Mouse (Mus musculus) megakaryocyte, embryonic 14.5 days (primary cell): ENCODE data around the gene Tomm34. TPM values are rescaled to one million over a fixed set of nuclear protein-coding genes. Genes with fewer than 3 reads are reported as not detected.
A peak's percentile ranks its signal among the peaks of the same experiment; 100 is the strongest.

Experiments used
- H3K27me3 ChIP-seq: replicated peaks from 2 replicates; pipeline ENCODE3; 2012; ENCODE audit warnings: inconsistent platforms
- H3K36me3 ChIP-seq: replicated peaks from 2 replicates; pipeline ENCODE3; 2012; ENCODE audit warnings: low read length, inconsistent platforms, mixed read lengths
- H3K4me1 ChIP-seq: 2 replicates; pipeline ENCODE4 v1.6.1; 2012; ENCODE audit warnings: inconsistent platforms
- H3K4me3 ChIP-seq: replicated peaks from 2 replicates; pipeline ENCODE3; 2012; ENCODE audit warnings: moderate library complexity, mild to moderate bottlenecking, inconsistent platforms
- H3K9me3 ChIP-seq: 2 replicates; pipeline ENCODE4 v1.6.1; 2012; ENCODE audit warnings: inconsistent platforms
- FLI1 ChIP-seq: IDR thresholded peaks from 2 replicates; pipeline ENCODE4 v1.6.1; 2012; ENCODE audit warnings: low read length, inconsistent platforms, mixed read lengths
- GATA1 ChIP-seq: IDR thresholded peaks from 3 replicates; pipeline ENCODE4 v1.6.1; 2012; ENCODE audit warnings: mixed read lengths, low read length, inconsistent platforms, borderline replicate concordance
- polyA plus RNA-seq: library from polyadenylated mRNA; stranded (reverse); fragments of >175 nt; gene quantifications from 2 replicates; pipeline ENCODE4 v1.2.3, GENCODE M21; 2012; ENCODE audit warnings: low replicate concordance; ENCODE audit not compliant: insufficient read depth

The Tomm34 gene
- polyA plus RNA-seq, 1 experiment = 17.4 TPM

- Histone ChIP-seq H3K27me3 (no peaks in the 10 kb centered on the region), H3K4me1 (peaks cover 15% of the 10 kb centered on the region), H3K9me3 (no peaks in the 10 kb centered on the region), H3K4me3 (no peak overlapping the region), H3K36me3 (peaks cover 98% of the 10 kb centered on the region)
- TF ChIP-seq GATA1 (no peak), FLI1 (no peak)
Observed at GRCm38 (mm10) chr2:164101936-164102335, 31.0 kb upstream of the Tomm34 start.

GRCm38 (mm10) chr2:164098603-164099250, 27.8 kb upstream of the Tomm34 start:
- TF ChIP-seq FLI1 (no peak), GATA1 (no peak)
- H3K36me3 ChIP-seq = peaks cover 86% of the 10 kb centered on the region
- H3K27me3 ChIP-seq = no peaks in the 10 kb centered on the region
- H3K9me3 ChIP-seq = no peaks in the 10 kb centered on the region
- H3K4me1 ChIP-seq = peaks cover 41% of the 10 kb centered on the region
- no peak overlapping the region for H3K4me3 ChIP-seq

- Histone ChIP-seq H3K27me3 (no peaks in the 10 kb centered on the region), H3K4me1 (peaks cover 64% of the 10 kb centered on the region), H3K9me3 (no peaks in the 10 kb centered on the region), H3K36me3 (peaks cover 75% of the 10 kb centered on the region), H3K4me3 (peak overlapping the region; percentile 83)
- TF ChIP-seq FLI1 = no peak
- TF ChIP-seq GATA1 = no peak
Observed at GRCm38 (mm10) chr2:164094152-164094551, 23.2 kb upstream of the Tomm34 start.

GRCm38 (mm10) chr2:164089508-164089907, 18.5 kb upstream of the Tomm34 start:
- TF ChIP-seq FLI1 (no peak), GATA1 (no peak)
- Histone ChIP-seq H3K9me3 (no peaks in the 10 kb centered on the region), H3K36me3 (peaks cover 82% of the 10 kb centered on the region), H3K4me1 (peaks cover 89% of the 10 kb centered on the region), H3K27me3 (no peaks in the 10 kb centered on the region), H3K4me3 (no peak overlapping the region)

- Histone ChIP-seq H3K4me3 (no peak overlapping the region), H3K9me3 (no peaks in the 10 kb centered on the region), H3K27me3 (no peaks in the 10 kb centered on the region), H3K36me3 (peaks cover 91% of the 10 kb centered on the region), H3K4me1 (peaks cover 89% of the 10 kb centered on the region)
- TF ChIP-seq FLI1 = no peak
- TF ChIP-seq GATA1 = no peak
Observed at GRCm38 (mm10) chr2:164087416-164088017, 16.5 kb upstream of the Tomm34 start.

GRCm38 (mm10) chr2:164084342-164084700, 13.4 kb upstream of the Tomm34 start:
- H3K36me3 ChIP-seq = peaks cover 93% of the 10 kb centered on the region
- H3K4me3 ChIP-seq = peak overlapping the region; percentile 88
- H3K9me3 ChIP-seq = no peaks in the 10 kb centered on the region
- H3K27me3 ChIP-seq = no peaks in the 10 kb centered on the region
- TF ChIP-seq FLI1 (no peak), GATA1 (no peak)
- H3K4me1 ChIP-seq = peaks cover 86% of the 10 kb centered on the region

GRCm38 (mm10) chr2:164083609-164084341, 12.8 kb upstream of the Tomm34 start:
- Histone ChIP-seq H3K9me3 (no peaks in the 10 kb centered on the region), H3K36me3 (peaks cover 93% of the 10 kb centered on the region), H3K4me1 (peaks cover 88% of the 10 kb centered on the region), H3K4me3 (peak overlapping the region; percentile 88), H3K27me3 (no peaks in the 10 kb centered on the region)
- no peak for TF ChIP-seq GATA1
- TF ChIP-seq FLI1 = no peak

- Histone ChIP-seq H3K4me1 (peaks cover 88% of the 10 kb centered on the region), H3K9me3 (no peaks in the 10 kb centered on the region), H3K36me3 (peaks cover 86% of the 10 kb centered on the region)
Observed at GRCm38 (mm10) chr2:164082175-164082574, 11.2 kb upstream of the Tomm34 start.

GRCm38 (mm10) chr2:164081577-164081976, 10.6 kb upstream of the Tomm34 start:
- H3K4me3 ChIP-seq = no peak overlapping the region
- no peaks in the 10 kb centered on the region for H3K27me3 ChIP-seq
- H3K9me3 ChIP-seq = no peaks in the 10 kb centered on the region
- TF ChIP-seq FLI1 (no peak), GATA1 (no peak)
- H3K36me3 ChIP-seq = peaks cover 86% of the 10 kb centered on the region
- H3K4me1 ChIP-seq = peaks cover 88% of the 10 kb centered on the region

More at GRCm38 (mm10) chr2:164082175-164082574, 11.2 kb upstream of the Tomm34 start:
- TF ChIP-seq GATA1 (no peak), FLI1 (no peak)
- no peak overlapping the region for H3K4me3 ChIP-seq
- H3K27me3 ChIP-seq = no peaks in the 10 kb centered on the region

GRCm38 (mm10) chr2:164079488-164079887, 8.5 kb upstream of the Tomm34 start:
- no peak for TF ChIP-seq FLI1
- no peak for TF ChIP-seq GATA1
- no peaks in the 10 kb centered on the region for H3K9me3 ChIP-seq
- H3K4me1 ChIP-seq = peaks cover 84% of the 10 kb centered on the region
- no peaks in the 10 kb centered on the region for H3K27me3 ChIP-seq
- H3K4me3 ChIP-seq = no peak overlapping the region
- peaks cover 75% of the 10 kb centered on the region for H3K36me3 ChIP-seq
